In genomic region chr9:78552984-78553383, GRCm38 (mm10) we compare ENCODE assay signal across 8 mouse cellular contexts. TPM values are rescaled to one million over a fixed set of nuclear protein-coding genes. Genes with fewer than 3 reads are reported as not detected.
A peak's percentile ranks its signal among the peaks of the same experiment; 100 is the strongest.
DNase-seq lines count a peak whose midpoint lies in the region; ATAC-seq and TF ChIP-seq lines count a peak whose summit lies in the region.

No protein-coding gene starts in this region.

- H3K4me1 ChIP-seq in heart, embryonic 13.5 days: no peaks in the 10 kb centered on the region
- no peaks in the 10 kb centered on the region for H3K4me1 ChIP-seq in lung, postnatal 0 days (ENCODE audit: insufficient read depth, low read depth, low read length)

- peak; percentile 22 for TF ChIP-seq CTCF in C2C12 (IDR thresholded peaks at IDR 0.05; ENCODE audit: control insufficient read depth, insufficient read depth, insufficient read length)
- TF ChIP-seq CTCF in lung, postnatal 0 days (IDR thresholded peaks at IDR 0.05): peak; percentile 90

- H3K9ac ChIP-seq in heart, embryonic 13.5 days: no peak overlapping the region
- H3K9ac ChIP-seq in lung, postnatal 0 days (replicated peaks; ENCODE audit: low read depth): no peak overlapping the region

- H3K27ac ChIP-seq in heart, embryonic 13.5 days (replicated peaks): no peak overlapping the region
- no peak overlapping the region for H3K27ac ChIP-seq in lung, postnatal 0 days (ENCODE audit: low read length)

- TF ChIP-seq EP300 in lung, postnatal 0 days (IDR thresholded peaks at IDR 0.05): no peak

- H3K4me3 ChIP-seq in C2C12 (ENCODE audit: insufficient read depth, poor library complexity, severe bottlenecking): no peak overlapping the region
- no peak overlapping the region for H3K4me3 ChIP-seq in heart, embryonic 13.5 days
- H3K4me3 ChIP-seq in lung, postnatal 0 days (ENCODE audit: low read depth, low read length): no peak overlapping the region

- no peaks in the 10 kb centered on the region for H3K27me3 ChIP-seq in C2C12 (ENCODE audit: control insufficient read depth, insufficient read depth, insufficient read length)
- H3K27me3 ChIP-seq in heart, embryonic 13.5 days (replicated peaks): no peaks in the 10 kb centered on the region
- H3K27me3 ChIP-seq in lung, postnatal 0 days (replicated peaks; ENCODE audit: insufficient read depth, low read length): no peaks in the 10 kb centered on the region

- H3K79me2 ChIP-seq in C2C12 (ENCODE audit: control insufficient read depth, insufficient read depth): no peaks in the 10 kb centered on the region

- WGBS in heart, embryonic 13.5 days: 39% methylated on average over 12 of the region's 12 CpGs
- 43% methylated on average over 12 of the region's 12 CpGs for WGBS in lung, postnatal 0 days

- H3K4me2 ChIP-seq in heart, embryonic 13.5 days: peak overlapping the region; percentile 36
- H3K4me2 ChIP-seq in lung, postnatal 0 days (replicated peaks; ENCODE audit: low read depth, low read length): no peak overlapping the region

- peaks cover 6% of the 10 kb centered on the region for H3K36me3 ChIP-seq in C2C12 (ENCODE audit: control insufficient read depth, insufficient read depth)
- peaks cover 9% of the 10 kb centered on the region; the same call in 1 of the 2 replicates for H3K36me3 ChIP-seq in heart, embryonic 13.5 days
- H3K36me3 ChIP-seq in lung, postnatal 0 days (ENCODE audit: insufficient read depth, low read length): peaks cover 4% of the 10 kb centered on the region; the same call in 1 of the 2 replicates

- peak; percentile 86 for DNase-seq in embryo, embryonic 10 days (ENCODE audit: low spot score)
- peak; percentile 84 for DNase-seq in layer of hippocampus, adult 11-12 months (ENCODE audit: low spot score)
- DNase-seq in lung, postnatal 0 days (ENCODE audit: low spot score): peak; percentile 82
- peak; percentile 81 for DNase-seq in retina, embryonic 14.5 days (ENCODE audit: low spot score)
- peak; percentile 86 for DNase-seq in thymus, postnatal 4 days

- no peak overlapping the region for H3ac ChIP-seq in C2C12 (ENCODE audit: control insufficient read depth, insufficient read length, low read depth)

- H3K79me3 ChIP-seq in C2C12 (ENCODE audit: low read depth): no peaks in the 10 kb centered on the region

- ATAC-seq in activated CD4-positive, CD25-positive, alpha-beta regulatory T cell, adult 4 months: peak; percentile 90
- no peak for ATAC-seq in heart, embryonic 13.5 days (ENCODE audit: extremely low read depth, insufficient number of reproducible peaks, low FRiP score, low TSS enrichment)
- peak; percentile 43 for ATAC-seq in lung, postnatal 0 days

- peaks cover 3% of the 10 kb centered on the region; the same call in 1 of the 2 replicates for H3K9me3 ChIP-seq in heart, embryonic 13.5 days
- H3K9me3 ChIP-seq in lung, postnatal 0 days (ENCODE audit: low read length): no peaks in the 10 kb centered on the region

TF ChIP-seq in C2C12, 6 proteins besides CTCF, POLR2A, EP300 and RAD21:
- TF ChIP-seq MAX (IDR thresholded peaks at IDR 0.05): no peak
- peak; percentile 75 for TF ChIP-seq CEBPB (IDR thresholded peaks at IDR 0.05; ENCODE audit: low read depth)
- TF ChIP-seq USF1 (IDR thresholded peaks at IDR 0.05; ENCODE audit: low read depth): no peak
- no peak for TF ChIP-seq MYOG (IDR thresholded peaks at IDR 0.05; ENCODE audit: control insufficient read depth, extremely low read depth, insufficient read length)
- TF ChIP-seq MYOD1 (IDR thresholded peaks at IDR 0.05; ENCODE audit: control insufficient read depth, insufficient read length, low read depth): no peak
- no peak for TF ChIP-seq FOSL1 (IDR thresholded peaks at IDR 0.05; ENCODE audit: insufficient read depth, low read length, poor library complexity, severe bottlenecking)

RNA-seq across cellular contexts. Expression of gene Slc17a5, which starts 34.9 kb away (rescaled TPM):
- 3.7 TPM for polyA plus RNA-seq in C2C12 (2012; fragmentation: generic; extraction: Trizol)
- polyA plus RNA-seq in activated CD4-positive, CD25-positive, alpha-beta regulatory T cell, adult 4 months (2017; shearing (Covaris generic)): 10 to 100 TPM in 1 of 2 experiments, 1 to 10 TPM in 1; 9.3 to 11.3 TPM
- polyA plus RNA-seq in heart, embryonic 13.5 days (2015; fragmentation: Nextera tagmentation; extraction: Ambion mirVana): 7.9 and 8.1 TPM in 2 replicates
- 19.9 TPM in 2 replicates for polyA plus RNA-seq in lung, postnatal 0 days (2015; fragmentation: Nextera tagmentation; extraction: Ambion mirVana)
